Mouse (Mus musculus) liver, embryonic 16.5 days (tissue): ENCODE measurements around the gene Fam25c. TPM values are rescaled to one million over a fixed set of nuclear protein-coding genes. Genes with fewer than 3 reads are reported as not detected.

Source experiments
- ATAC-seq: fragments of 200-750 bp; cut with Nextera tagmentation; 2 replicates; pipeline ENCODE4 v1.8.0; 2017; ENCODE audit warnings: low read depth, mild to moderate bottlenecking, moderate number of reproducible peaks, moderate library complexity
- H3K27ac ChIP-seq: fragments of 300-500 bp; sonication (generic); 2 replicates; pipeline ENCODE4 v1.5.1; 2014; ENCODE audit warnings: mild to moderate bottlenecking, low read length
- H3K27me3 ChIP-seq: fragments of 300-500 bp; sonication (generic); 2 replicates; pipeline ENCODE4 v1.6.1; 2014; ENCODE audit warnings: low read depth, low read length, mixed read lengths; ENCODE audit not compliant: control insufficient read depth, insufficient read depth
- H3K36me3 ChIP-seq: fragments of 300-500 bp; sonication (generic); 2 replicates; pipeline ENCODE4 v1.6.1; 2014; ENCODE audit warnings: mild to moderate bottlenecking; ENCODE audit not compliant: control insufficient read depth, insufficient read depth
- H3K4me1 ChIP-seq: fragments of 300-500 bp; sonication (generic); 2 replicates; pipeline ENCODE4 v1.6.1; 2014; ENCODE audit warnings: low read depth, low read length, mixed read lengths; ENCODE audit not compliant: control insufficient read depth
- H3K4me2 ChIP-seq: fragments of 300-500 bp; sonication (generic); 2 replicates; pipeline ENCODE4 v1.6.1; 2014; ENCODE audit warnings: low read depth, low read length, mixed read lengths
- H3K4me3 ChIP-seq: fragments of 300-500 bp; sonication (generic); 2 replicates; pipeline ENCODE4 v1.5.1; 2014; ENCODE audit warnings: low read depth, mild to moderate bottlenecking, low read length
- H3K9ac ChIP-seq: fragments of 300-500 bp; sonication (generic); 2 replicates; pipeline ENCODE4 v1.6.1; 2014; ENCODE audit warnings: low read depth, low read length
- H3K9me3 ChIP-seq: fragments of 300-500 bp; sonication (generic); replicated peaks from 2 replicates; pipeline ENCODE4 v1.6.1; 2016; ENCODE audit warnings: low read length; ENCODE audit not compliant: control insufficient read depth
- WGBS: fragments of 180-500 bp; shearing (Covaris S2); extraction: QIAGEN DNeasy Blood & Tissue Kit; methylation state at CpG from one replicate; pipeline ENCODE4 v1.1.7; 2014; ENCODE audit not compliant: insufficient replicate concordance; 5-methylcytosine and 5-hydroxymethylcytosine counted together
- polyA plus RNA-seq: library from polyadenylated mRNA; unstranded; fragments of >200 nt; fragmentation: Nextera tagmentation; extraction: Ambion mirVana; gene quantifications from 2 replicates; pipeline ENCODE4 v1.2.1, GENCODE M21; 2015

Fam25c gene
- polyA plus RNA-seq, 1 experiment from 2014 or later = 0.57 TPM

GRCm38 (mm10) chr14:34382921-34383704 lies 27.9 kb upstream of the Fam25c start:
- no peaks in the 10 kb centered on the region for H3K27me3 ChIP-seq
- no peaks in the 10 kb centered on the region for H3K4me1 ChIP-seq
- H3K4me2 ChIP-seq = no peak overlapping the region
- no peak overlapping the region for H3K27ac ChIP-seq
- H3K4me3 ChIP-seq = no peak overlapping the region
- H3K36me3 ChIP-seq = no peaks in the 10 kb centered on the region
- no peak overlapping the region for H3K9ac ChIP-seq
- ATAC-seq = no peak
- WGBS = 75% methylated on average over 9 of the region's 9 CpGs
- no peaks in the 10 kb centered on the region for H3K9me3 ChIP-seq

GRCm38 (mm10) chr14:34378560-34379331 lies 23.5 kb upstream of the Fam25c start:
- WGBS = 44% methylated on average over 11 of the region's 11 CpGs
- no peak overlapping the region for H3K4me2 ChIP-seq
- no peaks in the 10 kb centered on the region for H3K4me1 ChIP-seq
- H3K27me3 ChIP-seq = no peaks in the 10 kb centered on the region
- no peaks in the 10 kb centered on the region for H3K9me3 ChIP-seq
- no peak overlapping the region for H3K4me3 ChIP-seq
- H3K36me3 ChIP-seq = no peaks in the 10 kb centered on the region
- ATAC-seq = 0 out of 2 replicates have a peak, but pooled peaks have one; percentile 21
- no peak overlapping the region for H3K9ac ChIP-seq
- no peak overlapping the region for H3K27ac ChIP-seq

- no peak overlapping the region for H3K4me2 ChIP-seq
- no peak for ATAC-seq
Measured at GRCm38 (mm10) chr14:34377121-34377520, 21.9 kb upstream of the Fam25c start.

GRCm38 (mm10) chr14:34375941-34376340 lies 20.7 kb upstream of the Fam25c start:
- no peak overlapping the region for H3K27ac ChIP-seq
- no peak overlapping the region for H3K4me2 ChIP-seq
- ATAC-seq = no peak
- no peaks in the 10 kb centered on the region for H3K9me3 ChIP-seq
- H3K4me3 ChIP-seq = no peak overlapping the region
- no peaks in the 10 kb centered on the region for H3K4me1 ChIP-seq
- no peak overlapping the region for H3K9ac ChIP-seq
- no peaks in the 10 kb centered on the region for H3K27me3 ChIP-seq
- 64% methylated on average over 5 of the region's 5 CpGs for WGBS
- H3K36me3 ChIP-seq = no peaks in the 10 kb centered on the region

More at GRCm38 (mm10) chr14:34377121-34377520, 21.9 kb upstream of the Fam25c start:
- Histone ChIP-seq H3K9me3 (no peaks in the 10 kb centered on the region), H3K4me3 (no peak overlapping the region), H3K27me3 (no peaks in the 10 kb centered on the region), H3K27ac (no peak overlapping the region), H3K9ac (no peak overlapping the region), H3K36me3 (no peaks in the 10 kb centered on the region), H3K4me1 (no peaks in the 10 kb centered on the region)
- WGBS = 47% methylated on average over 4 of the region's 4 CpGs

GRCm38 (mm10) chr14:34375415-34375904 lies 20.2 kb upstream of the Fam25c start, which contains the start of gene Mmrn2:
TSS of gene Mmrn2 (plus strand) at chr14:34375465.
- H3K27ac ChIP-seq = no peak within 1 kb of the TSS
- no peak within 1 kb of the TSS for H3K9ac ChIP-seq
- H3K27me3 ChIP-seq = no peaks in the 10 kb centered on the region
- H3K4me3 ChIP-seq = no peak within 1 kb of the TSS; the same call in 1 of the 2 replicates
- H3K4me1 ChIP-seq = no peaks in the 10 kb centered on the region
- WGBS = 39% methylated on average over 13 of the region's 13 CpGs
- no peak for ATAC-seq
- H3K36me3 ChIP-seq = no peaks in the 10 kb centered on the region
- H3K9me3 ChIP-seq = no peaks in the 10 kb centered on the region
- no peak within 1 kb of the TSS for H3K4me2 ChIP-seq

- no peak within 1 kb of the TSS; the same call in 1 of the 2 replicates for H3K4me3 ChIP-seq
- no peak for ATAC-seq
- H3K4me1 ChIP-seq = no peaks in the 10 kb centered on the region
- no peak within 1 kb of the TSS for H3K4me2 ChIP-seq
- 29% methylated on average over 10 of the region's 10 CpGs for WGBS
- no peak within 1 kb of the TSS for H3K27ac ChIP-seq
- H3K9me3 ChIP-seq = no peaks in the 10 kb centered on the region
- H3K9ac ChIP-seq = no peak within 1 kb of the TSS
- no peaks in the 10 kb centered on the region for H3K27me3 ChIP-seq
- no peaks in the 10 kb centered on the region for H3K36me3 ChIP-seq
Measured at GRCm38 (mm10) chr14:34374577-34374976, 19.3 kb upstream of the Fam25c start, which contains the start of gene Sncg. TSS of gene Sncg (minus strand) at chr14:34374789.

GRCm38 (mm10) chr14:34373581-34373980 lies 18.3 kb upstream of the Fam25c start:
- no peaks in the 10 kb centered on the region for H3K36me3 ChIP-seq
- H3K27ac ChIP-seq = no peak overlapping the region
- no peak for ATAC-seq
- H3K9me3 ChIP-seq = no peaks in the 10 kb centered on the region
- no peaks in the 10 kb centered on the region for H3K4me1 ChIP-seq
- WGBS = 54% methylated on average over 6 of the region's 6 CpGs
- no peak overlapping the region for H3K9ac ChIP-seq
- no peaks in the 10 kb centered on the region for H3K27me3 ChIP-seq
- H3K4me3 ChIP-seq = no peak overlapping the region
- H3K4me2 ChIP-seq = no peak overlapping the region

GRCm38 (mm10) chr14:34372646-34373045 lies 17.4 kb upstream of the Fam25c start:
- H3K9me3 ChIP-seq = no peaks in the 10 kb centered on the region
- H3K4me1 ChIP-seq = no peaks in the 10 kb centered on the region
- H3K4me3 ChIP-seq = no peak overlapping the region
- no peak overlapping the region for H3K27ac ChIP-seq
- WGBS = 70% methylated on average over 6 of the region's 6 CpGs
- ATAC-seq = no peak
- no peak overlapping the region for H3K9ac ChIP-seq
- H3K36me3 ChIP-seq = no peaks in the 10 kb centered on the region
- no peaks in the 10 kb centered on the region for H3K27me3 ChIP-seq
- H3K4me2 ChIP-seq = no peak overlapping the region

GRCm38 (mm10) chr14:34371763-34372162 lies 16.5 kb upstream of the Fam25c start:
- H3K4me3 ChIP-seq = no peak overlapping the region
- H3K9me3 ChIP-seq = no peaks in the 10 kb centered on the region
- no peak overlapping the region for H3K27ac ChIP-seq
- no peaks in the 10 kb centered on the region for H3K4me1 ChIP-seq
- no peak overlapping the region for H3K9ac ChIP-seq
- no peak overlapping the region for H3K4me2 ChIP-seq
- H3K27me3 ChIP-seq = no peaks in the 10 kb centered on the region
- H3K36me3 ChIP-seq = no peaks in the 10 kb centered on the region
- ATAC-seq = no peak
- WGBS = 66% methylated on average over 2 of the region's 2 CpGs
